Mouse (Mus musculus) megakaryocyte, embryonic 14.5 days (primary cell): ENCODE measurements around the gene Rps28.

Experiments used
- FLI1 ChIP-seq: IDR thresholded peaks from 2 replicates; pipeline ENCODE4 v1.6.1; 2012; ENCODE audit warnings: low read length, inconsistent platforms, mixed read lengths
- GATA1 ChIP-seq: IDR thresholded peaks from 3 replicates; pipeline ENCODE4 v1.6.1; 2012; ENCODE audit warnings: mixed read lengths, low read length, inconsistent platforms, borderline replicate concordance

DNA sequence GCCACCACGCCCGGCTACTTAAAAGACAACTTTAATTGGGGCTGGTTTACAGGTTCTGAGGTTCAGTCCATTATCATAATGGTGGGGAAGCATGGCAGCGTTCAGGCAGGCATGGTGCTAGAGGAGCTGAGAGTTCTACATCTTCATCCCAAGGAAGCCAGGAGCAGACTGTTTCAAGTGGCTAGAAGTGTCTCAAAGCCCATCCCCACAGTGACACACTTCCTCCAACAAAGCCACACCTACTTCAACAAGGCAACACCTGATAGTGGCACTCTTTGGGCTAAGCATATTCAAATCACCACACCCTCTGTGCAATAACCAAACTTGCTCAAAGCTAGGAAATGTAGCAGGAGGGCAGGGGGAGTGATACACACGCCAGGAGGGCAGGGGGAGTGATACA lies 20.2 kb downstream of the Rps28 start:
- TF ChIP-seq GATA1 (no peak), FLI1 (no peak)
